Mouse (Mus musculus): ENCODE data around the gene Abi3bp.

GRCm38 (mm10) chr16:56473160-56473559 is 4.5 kb upstream of the Abi3bp start:
- no peak for TF ChIP-seq POLR2A (IDR thresholded peaks at IDR 0.05; ENCODE audit: insufficient read depth, low read depth, low read length)
- no peak for TF ChIP-seq EP300 (IDR thresholded peaks at IDR 0.05; ENCODE audit: insufficient read depth, low read depth, low read length)
- TF ChIP-seq CTCF (IDR thresholded peaks at IDR 0.05): no peak
